Mouse (Mus musculus) monocyte, adult 5-6 weeks (primary cell): ENCODE data around the gene Gm14862. TPM values are rescaled to one million over a fixed set of nuclear protein-coding genes. Genes with fewer than 3 reads are reported as not detected.

ENCODE experiments used
- ATAC-seq: fragments of 153-309, 156-312 bp; replicated peaks from 2 replicates; pipeline ENCODE4 v1.8.0; 2017; ENCODE audit warnings: mild to moderate bottlenecking; ENCODE audit not compliant: low TSS enrichment, insufficient number of reproducible peaks, severe bottlenecking, poor library complexity, low FRiP score
- total RNA-seq: library from RNA; stranded (forward); fragments of 200-1000, 200-491, 200-594 nt; gene quantifications from 3 replicates; pipeline ENCODE4 v1.2.3, GENCODE M21; 2017

Gm14862 gene
- total RNA-seq, 1 experiment from 2014 or later = not detected

DNA sequence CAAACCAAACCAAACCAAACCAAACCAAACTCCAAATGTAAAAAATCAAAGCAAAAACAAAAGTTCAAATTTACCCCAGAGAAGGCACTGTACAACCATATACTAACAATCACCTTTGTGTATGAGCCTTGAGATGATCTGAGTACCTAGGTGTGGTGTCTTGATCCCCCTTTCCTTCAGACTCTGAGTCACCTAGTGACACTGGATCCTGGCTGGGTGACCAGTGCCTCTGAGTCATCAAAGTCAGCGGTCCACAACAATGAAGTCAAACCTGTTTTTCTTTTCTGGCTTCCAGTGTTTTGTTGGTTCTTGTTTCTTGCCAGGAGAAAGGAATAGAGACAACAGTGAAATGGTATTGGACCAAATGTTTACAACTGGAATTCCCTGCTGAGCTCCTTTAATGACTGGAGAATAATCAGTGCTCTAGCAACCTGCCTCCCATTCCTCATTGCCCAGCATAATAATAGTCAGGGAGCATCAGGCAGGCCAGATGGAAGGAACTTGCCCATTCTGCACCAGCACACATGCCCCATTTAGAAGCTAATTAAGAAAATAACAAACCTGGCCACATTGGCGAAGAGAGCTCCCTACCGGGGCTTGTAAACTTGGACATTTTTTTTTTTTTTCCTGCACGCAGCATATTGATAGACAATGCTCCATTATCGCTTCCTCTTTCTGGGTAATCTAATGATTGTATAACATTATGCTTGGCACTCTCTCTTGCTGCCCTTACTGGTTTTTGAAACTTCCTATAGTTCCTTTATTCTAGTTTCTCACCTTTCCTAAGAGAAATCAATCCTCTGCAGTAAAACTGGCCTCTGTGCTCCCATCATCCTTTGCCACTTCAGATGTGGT is 15.7 kb downstream of the Gm14862 start:
- ATAC-seq = no peak

DNA sequence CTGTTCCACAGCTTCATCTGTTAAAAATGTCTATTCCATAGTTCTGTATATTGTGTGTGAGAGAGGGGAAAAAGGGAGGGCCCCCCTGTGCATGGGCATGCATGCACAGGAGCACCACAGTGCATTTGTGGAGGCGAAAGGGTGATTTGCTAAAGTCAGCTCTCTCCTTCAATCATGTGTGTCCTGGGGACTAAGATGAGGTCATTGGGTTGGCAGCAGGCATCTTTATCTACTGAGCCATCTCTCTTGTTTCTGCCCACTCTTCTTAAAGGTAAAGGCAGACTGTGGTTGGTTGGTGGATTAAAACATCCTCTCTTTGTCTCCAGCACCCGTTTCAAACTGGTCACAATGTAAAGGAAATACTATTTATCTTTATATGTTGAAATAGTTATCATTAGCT is 29.6 kb downstream of the Gm14862 start:
- ATAC-seq = no peak

DNA sequence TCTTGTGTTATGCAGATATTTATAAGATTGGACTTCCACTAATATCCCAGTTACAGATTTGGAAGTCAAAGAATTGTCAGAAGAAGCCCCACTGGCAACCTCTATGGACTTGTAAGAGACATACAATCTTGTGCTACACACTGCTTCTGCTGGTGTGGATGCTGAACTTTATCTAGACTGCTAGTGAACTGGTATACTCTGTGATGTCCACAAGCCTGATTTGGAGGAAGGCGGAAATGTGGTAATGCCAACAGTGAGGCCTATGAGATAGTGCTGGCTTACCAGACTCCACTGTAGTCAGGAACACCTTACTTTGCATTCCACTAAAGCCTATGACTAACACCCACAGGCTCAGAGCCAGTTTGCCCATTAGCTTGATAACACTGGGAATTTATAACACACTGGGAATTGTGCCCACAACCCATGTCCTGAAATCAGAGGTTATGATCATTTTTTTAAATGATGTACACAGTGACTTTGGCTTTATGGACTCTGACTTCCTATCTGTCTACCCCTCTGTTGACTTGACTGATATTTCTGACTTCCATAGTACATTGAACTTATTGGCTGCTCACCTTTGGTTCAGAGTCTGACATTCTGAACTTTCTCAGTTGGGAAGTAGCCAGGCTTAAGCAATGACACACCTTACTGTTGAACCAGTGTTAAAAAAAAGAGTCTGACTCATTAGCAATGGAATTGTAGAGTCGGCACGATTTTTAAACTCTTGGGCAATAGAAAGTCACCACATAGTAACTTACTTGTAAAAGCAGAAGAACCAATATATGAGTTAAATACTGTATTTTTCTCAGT is 34.1 kb downstream of the Gm14862 start:
- ATAC-seq = no peak

DNA sequence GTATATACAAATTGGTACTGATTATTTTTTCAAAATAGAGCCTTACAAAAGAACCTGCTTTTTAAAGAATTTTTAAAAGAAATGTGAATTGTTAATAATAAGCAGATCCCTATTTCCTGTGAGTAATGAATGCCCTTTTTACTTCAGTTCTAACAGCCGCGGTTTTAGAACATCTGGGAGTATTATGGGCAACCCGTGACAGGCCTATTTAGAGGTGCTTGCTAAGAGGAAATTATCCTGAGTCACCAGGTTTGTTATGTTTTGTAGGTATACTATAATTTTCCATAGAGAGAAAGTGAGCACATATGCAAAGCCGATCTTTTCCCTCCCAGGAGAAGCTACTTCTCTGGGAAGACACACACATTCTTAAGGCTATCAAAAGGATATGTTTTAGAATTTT is 35.0 kb downstream of the Gm14862 start:
- no peak for ATAC-seq

DNA sequence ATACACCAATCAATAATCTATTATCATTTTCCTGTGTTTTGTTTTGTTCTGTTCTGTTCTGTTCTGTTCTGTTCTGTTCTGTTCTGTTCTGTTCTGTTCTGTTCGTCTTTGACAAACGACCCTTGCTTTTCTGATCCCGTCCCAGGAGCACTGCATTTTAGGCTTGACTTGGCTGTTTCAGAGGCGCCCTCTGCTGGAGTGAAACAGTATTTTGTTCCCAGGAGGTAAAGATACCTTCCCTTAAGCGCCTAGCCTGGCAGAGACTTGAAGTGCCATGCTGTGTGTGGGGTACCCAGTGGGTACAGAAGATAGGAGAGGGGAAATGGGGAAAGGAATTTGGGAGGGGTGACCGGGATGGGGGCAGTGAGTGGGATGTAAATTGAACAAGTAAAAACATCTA is 35.5 kb downstream of the Gm14862 start:
- ATAC-seq = no peak

DNA sequence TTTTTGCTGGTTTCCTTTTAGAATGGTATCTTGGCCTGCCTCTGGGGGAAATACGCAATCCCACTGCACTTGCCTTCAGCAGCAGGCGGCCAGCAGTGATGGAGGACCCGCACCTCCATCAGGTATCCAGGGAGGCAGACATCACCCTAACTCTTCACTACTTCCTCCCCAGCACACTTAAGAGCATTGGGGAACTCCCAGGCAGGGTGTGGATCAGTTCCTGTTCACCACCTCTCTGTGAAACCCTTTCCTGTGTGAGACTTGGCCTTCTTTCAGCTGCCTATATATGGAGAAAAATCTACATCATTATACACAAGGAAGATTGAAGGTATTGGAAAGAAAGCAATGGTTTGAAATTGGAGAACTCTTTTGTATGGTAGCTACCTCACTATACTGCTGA is 37.1 kb downstream of the Gm14862 start:
- ATAC-seq = no peak

DNA sequence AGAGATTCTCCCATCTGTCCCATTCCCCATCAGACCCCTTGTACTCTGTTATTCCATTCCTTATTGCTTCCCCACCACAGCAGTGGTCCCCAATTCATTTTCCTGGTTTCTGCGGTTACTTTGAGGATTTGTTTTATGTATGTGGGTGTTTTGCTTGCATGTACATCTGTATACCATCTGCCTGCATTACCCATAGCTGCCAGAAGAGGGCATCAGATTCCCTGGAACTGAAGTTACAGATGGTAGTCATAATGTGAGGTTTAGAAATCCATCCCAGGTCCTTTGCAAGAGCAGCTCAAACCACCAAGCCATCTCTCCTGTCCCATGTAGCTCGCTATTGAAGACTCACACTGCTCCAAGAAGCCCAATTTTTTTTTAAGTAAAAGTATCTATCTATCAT is 40.5 kb downstream of the Gm14862 start:
- no peak for ATAC-seq

DNA sequence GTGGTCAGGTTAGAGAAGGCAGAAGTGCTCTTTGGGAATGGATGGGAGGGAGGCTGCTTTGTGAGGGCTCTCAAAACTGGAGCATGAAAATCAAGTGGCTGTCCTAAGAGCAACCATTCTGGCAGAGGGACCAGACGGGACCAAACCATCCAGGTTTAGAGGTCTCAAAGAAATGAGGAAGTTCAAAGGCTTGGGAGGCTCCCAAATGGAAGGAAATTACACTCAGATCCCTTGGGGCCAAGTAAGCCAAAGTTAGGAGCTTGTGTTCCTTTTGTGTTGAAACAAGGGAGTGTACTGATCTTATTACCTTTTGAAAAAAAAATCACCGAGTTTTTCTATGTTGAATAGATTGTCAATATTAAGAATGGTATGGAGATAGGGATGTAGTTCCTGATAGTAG is 51.6 kb downstream of the Gm14862 start:
- ATAC-seq = no peak

DNA sequence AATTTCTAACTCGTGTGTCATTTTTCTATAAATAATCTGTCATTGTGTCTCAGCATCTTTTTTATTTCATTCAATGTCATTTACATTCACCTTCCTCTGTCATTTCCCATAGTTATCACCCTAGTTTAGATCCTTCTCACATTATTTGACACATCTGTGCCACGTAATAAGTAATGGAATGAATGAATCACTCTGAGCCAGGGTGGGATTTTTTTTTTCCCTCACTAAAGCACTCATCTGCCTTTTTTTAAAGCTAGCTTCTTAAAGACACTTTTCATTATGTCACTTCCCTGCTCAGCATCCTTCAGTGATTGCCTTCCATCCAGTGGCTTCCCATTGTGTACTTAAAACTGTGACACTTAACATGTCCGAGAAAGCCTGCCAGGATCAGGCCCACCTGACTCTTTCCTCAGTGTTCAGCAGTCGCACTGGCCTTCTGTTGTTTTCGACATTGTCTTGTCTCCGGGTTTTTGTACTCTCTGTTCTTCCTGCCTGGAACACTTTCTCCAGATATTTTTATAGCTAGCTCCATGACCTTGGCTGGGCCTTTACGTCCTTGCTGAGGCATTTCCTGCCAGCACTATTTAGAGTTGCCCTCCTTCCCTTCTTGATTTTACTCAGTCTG is 53.8 kb downstream of the Gm14862 start:
- ATAC-seq = no peak

DNA sequence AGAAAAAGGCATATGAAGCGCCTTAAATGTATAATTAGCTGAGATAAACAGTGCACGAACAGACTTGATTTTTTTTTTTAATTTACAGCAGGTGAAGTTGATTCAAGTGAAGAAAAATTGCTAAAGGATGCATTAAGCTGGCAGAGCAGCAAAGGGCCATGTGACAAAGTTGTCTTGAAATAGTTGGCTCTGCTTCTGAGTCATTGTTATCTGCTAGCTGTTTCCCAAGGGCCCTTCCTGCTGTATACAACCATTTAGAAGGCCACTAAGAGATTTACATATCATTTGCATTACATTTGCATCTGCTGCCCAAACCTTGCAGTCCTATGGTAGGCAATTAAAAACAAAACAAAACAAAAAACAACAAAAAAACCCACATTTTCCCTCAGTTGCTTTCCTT is 54.7 kb downstream of the Gm14862 start:
- ATAC-seq = no peak

Other genes starting within 250 kb of the Gm14862 start
- gene Fthl17e, start 223.4 kb downstream of the Gm14862 start, total RNA-seq = not detected in 3 replicates
- not detected in 3 replicates for gene Fthl17f, start 193.9 kb downstream of the Gm14862 start, total RNA-seq
- not detected in 3 replicates for gene 4930402K13Rik, start 152.3 kb downstream of the Gm14862 start, total RNA-seq
- gene Lancl3, start 57.0 kb downstream of the Gm14862 start, total RNA-seq = 0.97 to 1.3 TPM in 2 of 3 replicates, not detected in the other
- gene Xk, start 15.9 kb upstream of the Gm14862 start, total RNA-seq = 0.67 to 2.1 TPM (median 1.9 TPM) in 3 replicates
- not detected in 3 replicates for gene H2al1m, start 26.9 kb upstream of the Gm14862 start, total RNA-seq
- not detected in 3 replicates for gene H2al1k, start 93.7 kb upstream of the Gm14862 start, total RNA-seq
- gene Cybb, start 230.9 kb upstream of the Gm14862 start, total RNA-seq = 809 to 1,358 TPM (median 1,349 TPM) in 3 replicates